Mouse (Mus musculus) heart, embryonic 16.5 days (tissue): ENCODE results near the gene Ugt1a9. TPM values are rescaled to one million over a fixed set of nuclear protein-coding genes. Genes with fewer than 3 reads are reported as not detected.
"Not testable (repeated sequence)": the region's sequence is repeated elsewhere in the genome, so short reads cannot be mapped to it uniquely, and the experiment has no call there.

Source experiments
- ATAC-seq: fragments of 200-750 bp; cut with Nextera tagmentation; replicated peaks from 2 replicates; pipeline ENCODE4 v1.8.0; 2017; ENCODE audit warnings: moderate number of reproducible peaks; ENCODE audit not compliant: insufficient read depth, low FRiP score; ENCODE audit errors: extremely low read depth
- H3K27ac ChIP-seq: fragments of 300-500 bp; sonication (generic); 2 replicates; pipeline ENCODE4 v1.5.1; 2014; ENCODE audit warnings: mild to moderate bottlenecking, low read length, control low read depth, moderate library complexity
- H3K27me3 ChIP-seq: fragments of 300-500 bp; sonication (generic); 2 replicates; pipeline ENCODE4 v1.6.1; 2014; ENCODE audit warnings: low read length, mixed read lengths; ENCODE audit not compliant: control insufficient read depth, insufficient read depth
- H3K36me3 ChIP-seq: fragments of 300-500 bp; sonication (generic); 2 replicates; pipeline ENCODE4 v1.6.1; 2014; ENCODE audit not compliant: control insufficient read depth, insufficient read depth
- H3K4me1 ChIP-seq: fragments of 300-500 bp; sonication (generic); 2 replicates; pipeline ENCODE4 v1.6.1; 2014; ENCODE audit warnings: low read length, mixed read lengths; ENCODE audit not compliant: control insufficient read depth, insufficient read depth
- H3K4me2 ChIP-seq: fragments of 300-500 bp; sonication (generic); 2 replicates; pipeline ENCODE4 v1.6.1; 2014; ENCODE audit warnings: low read depth, mild to moderate bottlenecking, control low read depth, low read length
- H3K4me3 ChIP-seq: fragments of 300-500 bp; sonication (generic); 2 replicates; pipeline ENCODE4 v1.5.1; 2014; ENCODE audit warnings: mild to moderate bottlenecking, control low read depth, low read length
- H3K9ac ChIP-seq: fragments of 300-500 bp; sonication (generic); 2 replicates; pipeline ENCODE4 v1.6.1; 2014; ENCODE audit warnings: low read length, control low read depth
- H3K9me3 ChIP-seq: fragments of 300-500 bp; sonication (generic); replicated peaks from 2 replicates; pipeline ENCODE4 v1.6.1; 2016; ENCODE audit warnings: low read length; ENCODE audit not compliant: control insufficient read depth
- WGBS: fragments of 180-500 bp; shearing (Covaris S2); extraction: QIAGEN DNeasy Blood & Tissue Kit; methylation state at CpG from one replicate; pipeline ENCODE4 v1.1.7; 2014; 5-methylcytosine and 5-hydroxymethylcytosine counted together
- polyA plus RNA-seq: library from polyadenylated mRNA; unstranded; fragments of >200 nt; fragmentation: Nextera tagmentation; extraction: Ambion mirVana; gene quantifications from 2 replicates; pipeline ENCODE4 v1.2.1, GENCODE M21; 2015

Ugt1a9 gene
- polyA plus RNA-seq, result not detected in 2 replicates

GRCm38 (mm10) chr1:88070495-88070894 lies at the start of gene Ugt1a9:
Ugt1a9 (plus strand) TSS chr1:88070800.
- no peaks in the 10 kb centered on the region for H3K36me3 ChIP-seq
- no peaks in the 10 kb centered on the region; the same call in 1 of the 2 replicates for H3K9me3 ChIP-seq
- ATAC-seq, result no peak
- H3K27ac ChIP-seq, result no peak within 1 kb of the TSS
- 68% methylated on average over 2 of the region's 2 CpGs for WGBS
- H3K4me1 ChIP-seq, result no peaks in the 10 kb centered on the region
- H3K4me3 ChIP-seq, result no peak within 1 kb of the TSS
- no peak within 1 kb of the TSS for H3K4me2 ChIP-seq
- no peak within 1 kb of the TSS for H3K9ac ChIP-seq
- H3K27me3 ChIP-seq, result no peaks in the 10 kb centered on the region

GRCm38 (mm10) chr1:88025244-88025643 lies 45.4 kb upstream of the Ugt1a9 start:
- not testable (repeated sequence) for H3K4me2 ChIP-seq, H3K9me3 ChIP-seq, ATAC-seq, H3K4me1 ChIP-seq, H3K9ac ChIP-seq, H3K4me3 ChIP-seq, H3K36me3 ChIP-seq, H3K27me3 ChIP-seq, H3K27ac ChIP-seq
- 69% methylated on average over 3 of the region's 3 CpGs for WGBS

GRCm38 (mm10) chr1:88043044-88043443 lies 27.6 kb upstream of the Ugt1a9 start:
- H3K4me2 ChIP-seq, H3K4me3 ChIP-seq, H3K36me3 ChIP-seq, H3K9ac ChIP-seq, H3K27ac ChIP-seq, H3K9me3 ChIP-seq, H3K4me1 ChIP-seq, H3K27me3 ChIP-seq, ATAC-seq: not testable (repeated sequence)
- WGBS, result 64% methylated on average over 1 of the region's 2 CpGs

GRCm38 (mm10) chr1:88044832-88045437 lies 25.7 kb upstream of the Ugt1a9 start:
- not testable (repeated sequence) for H3K27ac ChIP-seq, ATAC-seq

GRCm38 (mm10) chr1:88047408-88047807 lies 23.2 kb upstream of the Ugt1a9 start:
- 82% methylated on average over 2 of the region's 2 CpGs for WGBS
- not testable (repeated sequence) for H3K4me3 ChIP-seq, ATAC-seq, H3K27me3 ChIP-seq, H3K4me1 ChIP-seq, H3K9me3 ChIP-seq, H3K4me2 ChIP-seq, H3K9ac ChIP-seq, H3K36me3 ChIP-seq, H3K27ac ChIP-seq

More at GRCm38 (mm10) chr1:88044832-88045437, 25.7 kb upstream of the Ugt1a9 start:
- H3K27me3 ChIP-seq, H3K9ac ChIP-seq, H3K36me3 ChIP-seq, H3K4me3 ChIP-seq, H3K4me2 ChIP-seq, H3K9me3 ChIP-seq, H3K4me1 ChIP-seq: not testable (repeated sequence)
- WGBS, result 69% methylated on average over 3 of the region's 5 CpGs

GRCm38 (mm10) chr1:88055088-88055487 lies 15.5 kb upstream of the Ugt1a9 start, which contains the start of gene Ugt1a10:
Ugt1a10 (plus strand) TSS chr1:88055388.
- Histone ChIP-seq H3K9ac (no peak within 1 kb of the TSS), H3K4me2 (no peak within 1 kb of the TSS), H3K4me3 (no peak within 1 kb of the TSS), H3K27ac (no peak within 1 kb of the TSS), H3K9me3 (no peaks in the 10 kb centered on the region), H3K4me1 (no peaks in the 10 kb centered on the region), H3K36me3 (no peaks in the 10 kb centered on the region), H3K27me3 (no peaks in the 10 kb centered on the region)
- WGBS, result 79% methylated on average over 1 of the region's 1 CpGs
- ATAC-seq, result no peak

GRCm38 (mm10) chr1:88066472-88067102 lies 4.0 kb upstream of the Ugt1a9 start:
- H3K4me2 ChIP-seq, H3K9ac ChIP-seq, H3K4me1 ChIP-seq, H3K9me3 ChIP-seq, ATAC-seq, H3K27ac ChIP-seq, H3K36me3 ChIP-seq, H3K4me3 ChIP-seq, H3K27me3 ChIP-seq: not testable (repeated sequence)
- WGBS, result 53% methylated on average over 1 of the region's 2 CpGs

GRCm38 (mm10) chr1:88070902-88071301 lies 302 bp downstream of the Ugt1a9 start:
- H3K36me3 ChIP-seq, result no peaks in the 10 kb centered on the region
- no peaks in the 10 kb centered on the region for H3K27me3 ChIP-seq
- no peak for ATAC-seq
- H3K4me3 ChIP-seq, result no peak overlapping the region
- WGBS, result 71% methylated on average over 4 of the region's 4 CpGs
- H3K4me1 ChIP-seq, result no peaks in the 10 kb centered on the region
- no peak overlapping the region for H3K9ac ChIP-seq
- peaks cover 3% of the 10 kb centered on the region; the same call in 1 of the 2 replicates for H3K9me3 ChIP-seq
- no peak overlapping the region for H3K27ac ChIP-seq
- H3K4me2 ChIP-seq, result no peak overlapping the region

- peaks cover 3% of the 10 kb centered on the region; the same call in 1 of the 2 replicates for H3K9me3 ChIP-seq
- no peaks in the 10 kb centered on the region for H3K27me3 ChIP-seq
- no peak for ATAC-seq
- whole genome bisulfite sequencing, result 78% methylated on average over 2 of the region's 2 CpGs
- H3K27ac ChIP-seq, result no peak overlapping the region
- no peaks in the 10 kb centered on the region for H3K4me1 ChIP-seq
- no peaks in the 10 kb centered on the region for H3K36me3 ChIP-seq
- no peak overlapping the region for H3K4me3 ChIP-seq
- H3K9ac ChIP-seq, result no peak overlapping the region
- no peak overlapping the region for H3K4me2 ChIP-seq
Measured at GRCm38 (mm10) chr1:88074471-88074870, 3.9 kb downstream of the Ugt1a9 start.
